Mouse (Mus musculus): Measurements from ENCODE around the gene Pard3b. TPM values are rescaled to one million over a fixed set of nuclear protein-coding genes. Genes with fewer than 3 reads are reported as not detected.

Gene Pard3b
- polyA plus RNA-seq, 1 experiment from 2014 or later = 15.4 TPM

GRCm38 (mm10) chr1:62579024-62579765 is 940.6 kb downstream of the Pard3b start:
- H3K27me3 ChIP-seq (ENCODE audit: control insufficient read depth, insufficient read depth, low read length) = no peaks in the 10 kb centered on the region
- ATAC-seq (replicated peaks; ENCODE audit: low FRiP score) (no peak), DNase-seq (ENCODE audit: low spot score) (no peak)
- H3K4me3 ChIP-seq (ENCODE audit: low read depth, low read length) = no peak overlapping the region
- H3K4me2 ChIP-seq (ENCODE audit: low read depth, low read length, severe bottlenecking) = no peak overlapping the region
- no peak overlapping the region for H3K27ac ChIP-seq (ENCODE audit: low read depth, low read length)
- WGBS = 82% methylated on average over 7 of the region's 7 CpGs
- H3K36me3 ChIP-seq (ENCODE audit: control insufficient read depth, insufficient read depth, low read length) = no peaks in the 10 kb centered on the region
- H3K9ac ChIP-seq (ENCODE audit: low read length) = no peak overlapping the region
- no peaks in the 10 kb centered on the region for H3K9me3 ChIP-seq (ENCODE audit: control insufficient read depth, low read length)
- no peaks in the 10 kb centered on the region for H3K4me1 ChIP-seq (replicated peaks; ENCODE audit: control insufficient read depth, insufficient read depth, low read length)

GRCm38 (mm10) chr1:62580314-62580935 is 941.8 kb downstream of the Pard3b start:
- H3K27me3 ChIP-seq (ENCODE audit: control insufficient read depth, insufficient read depth, low read length) = no peaks in the 10 kb centered on the region
- 48% methylated on average over 4 of the region's 4 CpGs for WGBS
- ATAC-seq (replicated peaks; ENCODE audit: low FRiP score) = no peak
- no peak overlapping the region for H3K4me2 ChIP-seq (ENCODE audit: low read depth, low read length, severe bottlenecking)
- H3K9me3 ChIP-seq (ENCODE audit: control insufficient read depth, low read length) = no peaks in the 10 kb centered on the region
- H3K36me3 ChIP-seq (ENCODE audit: control insufficient read depth, insufficient read depth, low read length) = no peaks in the 10 kb centered on the region
- no peak overlapping the region for H3K4me3 ChIP-seq (ENCODE audit: low read depth, low read length)
- no peak overlapping the region for H3K9ac ChIP-seq (ENCODE audit: low read length)
- DNase-seq (ENCODE audit: low spot score) = no peak
- H3K27ac ChIP-seq (ENCODE audit: low read depth, low read length) = no peak overlapping the region
- H3K4me1 ChIP-seq (replicated peaks; ENCODE audit: control insufficient read depth, insufficient read depth, low read length) = no peaks in the 10 kb centered on the region

- Histone ChIP-seq H3K36me3 (ENCODE audit: control insufficient read depth, insufficient read depth, low read length) (no peaks in the 10 kb centered on the region), H3K9ac (ENCODE audit: low read length) (no peak overlapping the region), H3K27ac (ENCODE audit: low read depth, low read length) (no peak overlapping the region), H3K4me1 (replicated peaks; ENCODE audit: control insufficient read depth, insufficient read depth, low read length) (no peaks in the 10 kb centered on the region), H3K4me2 (ENCODE audit: low read depth, low read length, severe bottlenecking) (no peak overlapping the region), H3K9me3 (ENCODE audit: control insufficient read depth, low read length) (no peaks in the 10 kb centered on the region), H3K27me3 (ENCODE audit: control insufficient read depth, insufficient read depth, low read length) (no peaks in the 10 kb centered on the region), H3K4me3 (ENCODE audit: low read depth, low read length) (no peak overlapping the region)
- no peak for ATAC-seq (replicated peaks; ENCODE audit: low FRiP score)
- DNase-seq (ENCODE audit: low spot score) = no peak
- WGBS = 84% methylated on average over 4 of the region's 4 CpGs
These were observed 943.9 kb downstream of the Pard3b start for GRCm38 (mm10) chr1:62582476-62582875.

GRCm38 (mm10) chr1:62587536-62587935 is 948.9 kb downstream of the Pard3b start:
- H3K36me3 ChIP-seq (ENCODE audit: control insufficient read depth, insufficient read depth, low read length) = no peaks in the 10 kb centered on the region
- DNase-seq (ENCODE audit: low spot score) = no peak
- WGBS = 90% methylated on average over 6 of the region's 6 CpGs
- H3K9me3 ChIP-seq (ENCODE audit: control insufficient read depth, low read length) = no peaks in the 10 kb centered on the region
- H3K4me1 ChIP-seq (replicated peaks; ENCODE audit: control insufficient read depth, insufficient read depth, low read length) = no peaks in the 10 kb centered on the region
- no peaks in the 10 kb centered on the region for H3K27me3 ChIP-seq (ENCODE audit: control insufficient read depth, insufficient read depth, low read length)
- ATAC-seq (replicated peaks; ENCODE audit: low FRiP score) = no peak
- no peak overlapping the region for H3K4me3 ChIP-seq (ENCODE audit: low read depth, low read length)
- H3K9ac ChIP-seq (ENCODE audit: low read length) = no peak overlapping the region
- no peak overlapping the region for H3K27ac ChIP-seq (ENCODE audit: low read depth, low read length)
- no peak overlapping the region for H3K4me2 ChIP-seq (ENCODE audit: low read depth, low read length, severe bottlenecking)

- no peak overlapping the region for H3K4me2 ChIP-seq (ENCODE audit: low read depth, low read length, severe bottlenecking)
- DNase-seq (ENCODE audit: low spot score) (peak; percentile 53), ATAC-seq (replicated peaks; ENCODE audit: low FRiP score) (no peak)
- no peak overlapping the region for H3K27ac ChIP-seq (ENCODE audit: low read depth, low read length)
- 71% methylated on average over 6 of the region's 6 CpGs for WGBS
- H3K4me3 ChIP-seq (ENCODE audit: low read depth, low read length) = no peak overlapping the region
- H3K4me1 ChIP-seq (replicated peaks; ENCODE audit: control insufficient read depth, insufficient read depth, low read length) = no peaks in the 10 kb centered on the region
- H3K9ac ChIP-seq (ENCODE audit: low read length) = no peak overlapping the region
- no peaks in the 10 kb centered on the region for H3K9me3 ChIP-seq (ENCODE audit: control insufficient read depth, low read length)
- no peaks in the 10 kb centered on the region for H3K27me3 ChIP-seq (ENCODE audit: control insufficient read depth, insufficient read depth, low read length)
- no peaks in the 10 kb centered on the region for H3K36me3 ChIP-seq (ENCODE audit: control insufficient read depth, insufficient read depth, low read length)
These were observed 952.8 kb downstream of the Pard3b start for GRCm38 (mm10) chr1:62591296-62592031.

- Histone ChIP-seq H3K27me3 (ENCODE audit: control insufficient read depth, insufficient read depth, low read length) (no peaks in the 10 kb centered on the region), H3K9ac (ENCODE audit: low read length) (no peak overlapping the region), H3K4me1 (replicated peaks; ENCODE audit: control insufficient read depth, insufficient read depth, low read length) (no peaks in the 10 kb centered on the region), H3K4me2 (ENCODE audit: low read depth, low read length, severe bottlenecking) (no peak overlapping the region), H3K36me3 (ENCODE audit: control insufficient read depth, insufficient read depth, low read length) (no peaks in the 10 kb centered on the region), H3K27ac (ENCODE audit: low read depth, low read length) (no peak overlapping the region), H3K4me3 (ENCODE audit: low read depth, low read length) (no peak overlapping the region), H3K9me3 (ENCODE audit: control insufficient read depth, low read length) (no peaks in the 10 kb centered on the region)
- WGBS = 80% methylated on average over 3 of the region's 3 CpGs
- DNase-seq (ENCODE audit: low spot score) = no peak
- ATAC-seq (replicated peaks; ENCODE audit: low FRiP score) = no peak
These were observed 956.8 kb downstream of the Pard3b start for GRCm38 (mm10) chr1:62595401-62595800.

DNA sequence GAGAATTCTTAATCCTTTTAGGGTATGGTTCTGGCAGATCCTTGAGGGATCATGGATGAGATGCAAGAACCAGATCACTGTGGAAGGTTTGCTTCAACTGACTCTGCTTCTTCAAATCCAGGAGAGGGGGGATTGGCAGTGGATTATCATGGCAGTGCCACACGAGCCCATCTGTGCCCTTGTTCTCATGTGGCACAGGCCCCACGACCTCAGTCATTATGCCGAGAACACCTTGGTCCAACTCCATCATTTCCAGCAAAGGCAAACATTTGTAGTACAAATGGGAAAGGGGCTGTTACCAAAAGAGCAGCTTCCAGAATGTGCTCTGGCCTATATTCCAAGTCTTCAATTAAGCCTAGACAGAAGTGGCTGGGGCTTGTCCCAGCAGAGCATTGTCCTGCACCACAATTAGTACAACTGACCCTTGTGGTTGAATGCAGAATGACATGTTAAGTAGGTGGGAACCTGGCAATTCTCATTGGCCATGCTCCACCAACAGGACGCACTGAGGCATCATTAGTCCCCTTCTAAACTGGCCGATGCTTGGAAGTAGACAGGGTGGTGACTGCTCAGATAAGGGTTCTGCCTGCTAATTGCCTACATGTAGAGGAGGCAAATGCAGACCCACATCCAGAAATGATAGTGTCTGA is 959.3 kb downstream of the Pard3b start:
- ATAC-seq (replicated peaks; ENCODE audit: low FRiP score) (no peak), DNase-seq (ENCODE audit: low spot score) (no peak)
- H3K9ac ChIP-seq (ENCODE audit: low read length) = no peak overlapping the region
- 81% methylated on average over 5 of the region's 5 CpGs for WGBS
- no peak overlapping the region for H3K27ac ChIP-seq (ENCODE audit: low read depth, low read length)
- H3K27me3 ChIP-seq (ENCODE audit: control insufficient read depth, insufficient read depth, low read length) = no peaks in the 10 kb centered on the region
- no peaks in the 10 kb centered on the region for H3K36me3 ChIP-seq (ENCODE audit: control insufficient read depth, insufficient read depth, low read length)
- no peaks in the 10 kb centered on the region for H3K9me3 ChIP-seq (ENCODE audit: control insufficient read depth, low read length)
- no peak overlapping the region for H3K4me2 ChIP-seq (ENCODE audit: low read depth, low read length, severe bottlenecking)
- no peak overlapping the region for H3K4me3 ChIP-seq (ENCODE audit: low read depth, low read length)
- no peaks in the 10 kb centered on the region for H3K4me1 ChIP-seq (replicated peaks; ENCODE audit: control insufficient read depth, insufficient read depth, low read length)

GRCm38 (mm10) chr1:62598551-62598950 is 959.9 kb downstream of the Pard3b start:
- Histone ChIP-seq H3K27ac (ENCODE audit: low read depth, low read length) (no peak overlapping the region), H3K4me1 (replicated peaks; ENCODE audit: control insufficient read depth, insufficient read depth, low read length) (no peaks in the 10 kb centered on the region), H3K4me2 (ENCODE audit: low read depth, low read length, severe bottlenecking) (no peak overlapping the region), H3K27me3 (ENCODE audit: control insufficient read depth, insufficient read depth, low read length) (no peaks in the 10 kb centered on the region), H3K9me3 (ENCODE audit: control insufficient read depth, low read length) (no peaks in the 10 kb centered on the region), H3K36me3 (ENCODE audit: control insufficient read depth, insufficient read depth, low read length) (no peaks in the 10 kb centered on the region), H3K4me3 (ENCODE audit: low read depth, low read length) (no peak overlapping the region), H3K9ac (ENCODE audit: low read length) (no peak overlapping the region)
- WGBS = 91% methylated on average over 5 of the region's 5 CpGs
- ATAC-seq (replicated peaks; ENCODE audit: low FRiP score) (no peak), DNase-seq (ENCODE audit: low spot score) (no peak)

Data from forebrain, embryonic 11.5 days (tissue).